In the genomic region with DNA sequence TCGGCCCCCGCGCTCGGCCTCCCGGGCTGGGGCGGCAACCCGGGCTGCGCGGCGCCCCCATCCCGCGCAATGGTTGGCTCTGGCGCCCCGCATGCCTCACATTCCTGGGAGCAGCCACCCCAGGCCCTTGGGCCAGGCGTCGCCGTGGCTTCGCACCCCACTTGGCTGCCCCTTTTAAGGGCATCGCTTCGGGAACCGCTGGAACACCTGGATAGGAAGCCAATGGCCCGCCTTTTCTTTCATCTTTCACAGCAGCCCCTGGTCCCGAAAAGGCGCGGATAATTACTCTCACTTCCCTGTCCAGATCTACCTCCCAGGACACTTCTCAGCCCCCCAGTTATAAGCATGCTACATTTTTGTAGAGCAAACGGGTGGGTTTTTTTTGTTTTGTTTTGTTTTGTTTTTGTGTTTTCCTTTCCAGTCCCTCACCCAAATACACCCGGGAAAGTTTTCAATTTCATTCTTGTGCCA, we compare ENCODE assay signal across 8 mouse cellular contexts.
DNase-seq lines count a peak whose midpoint lies in the region; ATAC-seq lines count a peak whose summit lies in the region.

No protein-coding gene starts in this region.

- no peaks in the 10 kb centered on the region for H3K9me3 ChIP-seq in heart, embryonic 13.5 days
- H3K9me3 ChIP-seq in embryonic facial prominence, embryonic 13.5 days = no peaks in the 10 kb centered on the region
- no peaks in the 10 kb centered on the region for H3K9me3 ChIP-seq in limb, embryonic 12.5 days
- no peaks in the 10 kb centered on the region for H3K9me3 ChIP-seq in stomach, embryonic 15.5 days

- intact Hi-C loops in gastrocnemius, postnatal 36 days (cut with DNase I) = loop anchor here (5.0 kb wide), 3 partner anchors 44 to 81 kb away; a partner anchor contains a TSS

- 2% methylated on average over 25 of the region's 27 CpGs for WGBS in heart, embryonic 13.5 days
- WGBS in embryonic facial prominence, embryonic 13.5 days = 1% methylated on average over 27 of the region's 27 CpGs
- 1% methylated on average over 27 of the region's 27 CpGs for WGBS in limb, embryonic 12.5 days
- 1% methylated on average over 27 of the region's 27 CpGs for WGBS in stomach, embryonic 15.5 days

- no peaks in the 10 kb centered on the region for H3K27me3 ChIP-seq in heart, embryonic 13.5 days (replicated peaks)
- H3K27me3 ChIP-seq in embryonic facial prominence, embryonic 13.5 days = no peaks in the 10 kb centered on the region
- H3K27me3 ChIP-seq in limb, embryonic 12.5 days = no peaks in the 10 kb centered on the region
- H3K27me3 ChIP-seq in stomach, embryonic 15.5 days (replicated peaks) = no peaks in the 10 kb centered on the region

- peak overlapping the region; percentile 89 for H3K4me2 ChIP-seq in heart, embryonic 13.5 days
- peak overlapping the region; percentile 77 for H3K4me2 ChIP-seq in embryonic facial prominence, embryonic 13.5 days
- peak overlapping the region; percentile 67 for H3K4me2 ChIP-seq in limb, embryonic 12.5 days
- H3K4me2 ChIP-seq in stomach, embryonic 15.5 days = peak overlapping the region; percentile 85

- H3K4me1 ChIP-seq in heart, embryonic 13.5 days = peaks cover 72% of the 10 kb centered on the region
- peaks cover 54% of the 10 kb centered on the region for H3K4me1 ChIP-seq in embryonic facial prominence, embryonic 13.5 days
- H3K4me1 ChIP-seq in limb, embryonic 12.5 days (replicated peaks) = peaks cover 48% of the 10 kb centered on the region
- H3K4me1 ChIP-seq in stomach, embryonic 15.5 days = peaks cover 29% of the 10 kb centered on the region

- DNase-seq in heart, postnatal 4 days = no peak
- DNase-seq in A20 (ENCODE audit: low read depth, low spot score) = peak; percentile 52
- DNase-seq in gastrocnemius, postnatal 36 days = no peak
- DNase-seq in kidney, adult 18-20 months = no peak

- H3K27ac ChIP-seq in heart, embryonic 13.5 days (replicated peaks) = peak overlapping the region; percentile 97
- peak overlapping the region; percentile 95 for H3K27ac ChIP-seq in embryonic facial prominence, embryonic 13.5 days
- peak overlapping the region; percentile 96 for H3K27ac ChIP-seq in limb, embryonic 12.5 days
- peak overlapping the region; percentile 94 for H3K27ac ChIP-seq in stomach, embryonic 15.5 days

- H3K4me3 ChIP-seq in heart, embryonic 13.5 days = peak overlapping the region; percentile 99
- H3K4me3 ChIP-seq in embryonic facial prominence, embryonic 13.5 days = peak overlapping the region; percentile 98
- peak overlapping the region; percentile 97 for H3K4me3 ChIP-seq in limb, embryonic 12.5 days (replicated peaks)
- peak overlapping the region; percentile 86 for H3K4me3 ChIP-seq in stomach, embryonic 15.5 days (replicated peaks)

- peak overlapping the region; percentile 99 for H3K9ac ChIP-seq in heart, embryonic 13.5 days
- H3K9ac ChIP-seq in embryonic facial prominence, embryonic 13.5 days = peak overlapping the region; percentile 98
- H3K9ac ChIP-seq in limb, embryonic 12.5 days (replicated peaks) = peak overlapping the region; percentile 98
- H3K9ac ChIP-seq in stomach, embryonic 15.5 days = peak overlapping the region; percentile 97

- H3K36me3 ChIP-seq in heart, embryonic 13.5 days = peaks cover 10% of the 10 kb centered on the region; the same call in 1 of the 2 replicates
- 0 out of 2 replicates have a peak, but pooled peaks cover 5% of the 10 kb centered on the region for H3K36me3 ChIP-seq in embryonic facial prominence, embryonic 13.5 days
- 0 out of 2 replicates have a peak, but pooled peaks cover 6% of the 10 kb centered on the region for H3K36me3 ChIP-seq in limb, embryonic 12.5 days
- H3K36me3 ChIP-seq in stomach, embryonic 15.5 days = no peaks in the 10 kb centered on the region

- no peak for ATAC-seq in heart, embryonic 13.5 days (ENCODE audit: extremely low read depth, insufficient number of reproducible peaks, low FRiP score, low TSS enrichment)
- no peak for ATAC-seq in embryonic facial prominence, embryonic 13.5 days (ENCODE audit: insufficient number of reproducible peaks, insufficient read depth, low FRiP score, low TSS enrichment, low read depth)
- ATAC-seq in limb, embryonic 12.5 days (ENCODE audit: insufficient number of reproducible peaks, insufficient read depth, low FRiP score, low TSS enrichment, low read depth) = no peak
- no peak for ATAC-seq in stomach, embryonic 15.5 days (ENCODE audit: insufficient read depth, low FRiP score, low read depth)
